Mouse (Mus musculus) embryonic stem cell, embryonic (primary cell): ENCODE data around the gene Trim7.

Experiments used
- CTCF ChIA-PET, 4 experiments: fragments of 300-600 bp in 2 of 4; fragments of 350-600 bp in 2 of 4; sonication (Branson Sonifier 250); formaldehyde crosslinking; loops; one replicate each; lab custom pipeline; 2022; ENCODE audit warnings: inconsistent platforms in 2 of 4; lab: Charles Lee
- POLR2A ChIA-PET, 4 experiments: fragments of 300-600 bp in 2 of 4; fragments of 350-600 bp in 2 of 4; sonication (Branson Sonifier 250); formaldehyde crosslinking; loops; one replicate each; lab custom pipeline; 2022; ENCODE audit warnings: antibody characterized with exemption in 4 of 4, inconsistent platforms in 1 of 4; lab: Charles Lee

Trim7 gene

DNA sequence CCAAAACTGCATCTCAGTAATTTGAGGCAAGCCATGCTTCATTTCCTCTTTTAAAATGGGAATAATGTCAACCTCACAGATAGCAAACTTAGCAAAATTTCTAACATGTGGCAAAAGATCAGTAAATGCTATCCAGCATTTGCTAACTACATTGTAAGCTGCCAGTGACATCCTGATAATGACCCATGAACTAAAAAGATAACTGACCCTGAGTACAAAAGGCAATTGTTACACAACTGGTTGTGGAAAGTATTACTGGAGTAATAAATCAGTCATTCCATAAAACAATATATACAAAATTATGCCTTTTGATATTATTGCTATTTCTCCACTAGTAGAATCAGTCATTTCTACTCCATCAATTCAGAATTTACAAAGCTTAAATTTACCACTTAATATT lies 12.2 kb upstream of the Trim7 start:
- POLR2A ChIA-PET = interaction anchor here (0.7 to 27.8 kb wide), 10 partner anchors 9 to 37 kb away, joined by 3 to 1017 read pairs (median 54); partner anchors contain the start of genes Rack1 (in 4 of the 4), Gm12184 (in 1 of the 4) and Trim7 (in 1 of the 4)
- CTCF ChIA-PET = interaction anchor here in 3 of 4 experiments (0.6 to 0.9 kb wide), 3 partner anchors 25 to 26 kb away, joined by 3 to 8 read pairs (median 5); no protein-coding TSS in a partner anchor

DNA sequence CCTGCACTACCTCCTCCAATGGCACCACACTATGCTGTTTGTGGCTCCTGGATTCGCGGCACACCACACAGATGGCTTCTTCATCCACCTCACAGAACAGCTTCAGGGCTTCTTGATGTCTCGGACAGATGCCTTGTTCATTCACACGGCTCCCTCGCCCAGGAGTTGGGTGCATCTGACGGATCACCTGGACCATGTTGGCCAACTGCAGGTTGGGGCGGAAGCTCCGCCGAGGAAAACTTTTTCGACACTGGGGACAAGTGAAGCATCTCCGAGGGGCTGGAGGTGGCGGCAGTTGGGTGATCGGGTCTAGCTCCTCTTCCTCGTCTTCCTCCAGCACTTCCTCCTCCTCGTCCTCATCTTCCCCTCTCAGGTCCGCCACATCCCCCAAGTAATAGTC lies 10.1 kb upstream of the Trim7 start:
- POLR2A ChIA-PET = interaction anchor here (0.6 to 27.8 kb wide), 9 partner anchors 9 to 23 kb away, joined by 3 to 1017 read pairs (median 63); partner anchors contain the start of genes Rack1 (in 4 of the 4), Gm12184 (in 1 of the 4) and Trim7 (in 1 of the 4)
- CTCF ChIA-PET = no interaction called here

DNA sequence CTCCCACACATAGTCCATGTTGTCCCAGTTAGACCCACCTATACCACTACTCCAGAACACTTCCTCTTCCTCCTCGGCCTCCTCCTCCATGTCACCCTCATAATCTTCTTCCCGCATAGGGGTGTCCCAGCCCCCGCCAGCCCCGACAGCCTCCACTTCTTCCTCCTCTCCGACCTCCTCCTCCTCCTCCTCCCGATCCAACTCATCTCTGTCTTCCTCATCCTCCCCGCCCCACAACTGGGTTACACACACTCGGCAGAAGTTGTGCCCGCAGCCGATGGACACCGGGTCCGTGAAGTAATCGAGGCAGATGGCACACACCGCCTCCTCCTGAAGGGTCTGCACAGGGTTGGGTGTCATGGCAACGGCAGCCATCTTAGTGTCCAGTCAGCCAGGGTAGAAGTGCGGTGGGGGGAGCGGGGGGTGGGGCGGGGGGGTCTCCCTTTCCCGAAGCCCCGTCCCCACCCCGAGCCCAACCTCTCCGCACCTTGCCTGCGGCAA lies 9.6 kb upstream of the Trim7 start:
- POLR2A ChIA-PET = interaction anchor here (0.9 to 27.8 kb wide), 20 partner anchors 9 to 386 kb away, joined by 3 to 1017 read pairs (median 12); partner anchors contain the start of genes Rack1 (in 4 of the 4), Gm12184 (in 2 of the 4), Trim7 (in 2 of the 4) and Zfp62 (in 1 of the 4)

DNA sequence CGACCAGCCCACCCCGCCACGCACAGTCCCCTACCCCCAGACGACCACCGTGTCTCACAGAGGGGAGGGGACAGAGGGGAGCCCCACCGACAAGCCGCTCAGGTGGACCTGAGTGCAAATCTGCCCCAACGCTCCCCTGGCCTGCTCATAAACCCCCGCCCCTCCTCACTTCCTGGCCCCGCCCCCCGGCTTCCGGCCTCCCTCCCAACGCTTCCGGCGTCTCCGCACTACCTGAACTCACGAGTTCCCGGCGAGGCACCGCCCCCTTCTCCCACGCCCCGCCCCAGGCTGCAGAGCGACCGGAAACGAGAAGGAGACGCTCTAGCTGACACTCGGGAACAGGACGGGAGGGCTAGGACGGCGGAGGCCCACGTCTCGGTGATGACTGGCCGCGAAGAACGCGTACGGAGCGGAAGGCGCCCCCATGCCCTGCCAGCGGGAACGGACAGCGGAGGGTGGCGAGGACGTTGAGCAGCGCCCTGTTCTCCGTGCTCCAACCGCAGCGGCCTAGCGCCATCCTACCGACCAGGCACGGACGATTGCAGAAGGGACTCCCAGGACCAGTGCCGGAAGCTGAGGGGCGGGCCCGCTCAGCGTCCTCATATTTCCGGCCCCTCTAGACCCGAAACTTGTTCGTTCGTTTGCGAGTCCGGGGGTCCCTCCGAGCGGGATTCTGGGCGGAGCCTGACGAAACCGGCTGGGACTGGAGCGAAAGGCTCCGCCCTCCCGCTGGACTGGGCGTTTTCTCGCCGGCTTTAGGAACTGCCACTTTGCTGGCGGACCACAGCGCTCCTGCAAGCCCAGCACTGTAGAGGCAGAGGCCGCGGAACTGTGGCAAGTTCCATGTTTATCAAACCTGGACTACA lies 8.9 kb upstream of the Trim7 start, which contains the start of gene Trim41:
Gene Trim41 (minus strand): TSS at position 554 of the 866 bp plus-strand sequence.
- CTCF ChIA-PET = interaction anchor here in 2 of 4 experiments (0.5 to 1.0 kb wide), 4 partner anchors 27 to 651 kb away, joined by 3 to 15 read pairs (median 7); no protein-coding TSS in a partner anchor

More for the DNA sequence above, 9.6 kb upstream of the Trim7 start:
- CTCF ChIA-PET = no interaction called here

DNA sequence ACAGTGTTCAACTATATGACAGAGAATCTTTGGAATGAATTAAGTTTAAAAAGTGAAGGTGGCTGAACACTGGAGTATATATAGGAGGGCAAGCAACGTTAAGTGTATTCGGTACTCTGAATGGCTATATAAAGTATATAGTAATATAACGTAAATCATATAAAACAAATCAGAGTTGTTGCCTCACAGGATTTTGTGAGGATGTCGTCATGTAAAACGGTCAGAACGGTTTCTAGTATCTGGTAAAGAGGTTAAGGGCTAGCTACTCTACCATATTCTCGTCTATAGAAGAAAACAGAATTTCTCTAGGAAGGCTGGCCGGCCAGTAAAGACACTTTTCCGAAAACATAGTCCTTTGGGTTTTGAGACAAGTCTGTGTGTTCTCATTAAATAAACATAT lies 8.1 kb upstream of the Trim7 start:
- POLR2A ChIA-PET = interaction anchor here (0.5 to 27.8 kb wide), 28 partner anchors 8 to 1560 kb away, joined by 3 to 1017 read pairs (median 7); partner anchors contain the start of genes Rack1 (in 3 of the 4), Zfp62 (in 2 of the 4), Gm12184 (in 1 of the 4) and Mgat1 (in 1 of the 4)

More for the DNA sequence above, 8.9 kb upstream of the Trim7 start, which contains the start of gene Trim41:
- POLR2A ChIA-PET = interaction anchor here (0.5 to 27.8 kb wide), 31 partner anchors 9 to 1896 kb away, joined by 3 to 1017 read pairs (median 7); partner anchors contain the start of genes Rack1 (in 3 of the 4), Zfp62 (in 2 of the 4), Gm12184 (in 1 of the 4) and Mgat1 (in 1 of the 4)

DNA sequence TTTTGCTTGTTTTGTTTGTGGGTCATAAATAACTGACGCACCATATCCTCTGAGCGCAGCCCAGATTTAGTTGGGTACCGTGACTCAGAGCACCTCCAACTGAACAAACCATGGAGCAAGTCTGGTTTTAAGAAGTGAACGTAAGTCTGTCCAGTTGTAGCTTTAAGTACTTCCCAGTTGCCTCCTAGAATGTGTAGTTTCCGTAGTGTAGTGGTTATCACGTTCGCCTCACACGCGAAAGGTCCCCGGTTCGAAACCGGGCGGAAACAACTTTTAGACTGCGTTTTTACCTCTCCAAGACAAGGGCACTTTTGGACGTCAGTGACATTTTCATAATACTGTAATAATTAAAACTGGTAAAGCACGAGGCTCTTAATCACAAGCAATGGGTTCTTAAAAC lies 7.6 kb upstream of the Trim7 start:
- ChIA-PET CTCF (interaction anchor here in 1 of 4 experiments (1.1 kb wide), 1 partner anchor 28 kb away, joined by 3 read pairs; no protein-coding TSS in a partner anchor), POLR2A (interaction anchor here in 3 of 4 experiments (0.7 to 27.8 kb wide), 13 partner anchors 11 to 1440 kb away, joined by 3 to 1017 read pairs (median 15); partner anchors contain the start of genes Rack1 (in 3 of the 3) and Mrnip (in 1 of the 3))

More for the DNA sequence above, 8.1 kb upstream of the Trim7 start:
- CTCF ChIA-PET = interaction anchor here in 1 of 4 experiments (1.0 kb wide), 1 partner anchor 28 kb away, joined by 5 read pairs; no protein-coding TSS in a partner anchor

DNA sequence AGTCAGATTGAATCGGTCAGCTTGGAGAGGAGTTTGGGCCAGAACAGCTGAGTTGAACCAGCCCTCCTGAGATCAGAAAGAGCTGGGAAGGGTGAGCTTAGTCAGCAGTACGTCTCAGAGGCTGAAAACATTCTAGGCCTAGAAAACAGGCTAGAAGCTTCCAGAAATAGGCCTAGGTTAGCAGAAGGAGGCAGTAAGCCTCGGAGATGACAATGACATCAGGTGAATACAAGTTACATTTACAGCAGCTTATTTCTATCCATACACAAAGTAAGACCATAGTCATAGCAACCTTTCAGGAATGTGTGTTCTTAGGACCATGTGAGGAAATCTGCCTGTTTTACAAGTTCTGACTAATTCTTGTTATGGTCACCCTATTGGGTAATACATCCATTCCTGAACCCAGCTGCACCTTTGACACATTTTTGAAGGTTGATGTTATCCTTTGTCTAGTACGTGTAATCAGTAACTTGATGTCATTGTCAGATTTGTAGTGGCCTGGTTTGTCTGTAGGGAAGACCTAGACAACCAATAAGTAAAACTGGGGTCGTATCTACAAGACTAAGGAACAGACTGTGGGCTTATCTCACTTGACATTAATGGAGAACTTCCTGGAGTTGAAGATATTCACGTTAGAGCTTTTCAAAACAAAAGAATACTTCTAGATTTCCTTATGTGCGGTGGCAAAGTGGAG lies 6.2 kb upstream of the Trim7 start:
- ChIA-PET CTCF (interaction anchor here in 2 of 4 experiments (1.1 to 1.2 kb wide), 3 partner anchors 15 to 32 kb away, joined by 3 to 4 read pairs (median 3); no protein-coding TSS in a partner anchor), POLR2A (interaction anchor here (0.7 to 27.8 kb wide), 13 partner anchors 9 to 34 kb away, joined by 3 to 1017 read pairs (median 4); partner anchors contain the start of gene Rack1 (in 3 of the 4))

DNA sequence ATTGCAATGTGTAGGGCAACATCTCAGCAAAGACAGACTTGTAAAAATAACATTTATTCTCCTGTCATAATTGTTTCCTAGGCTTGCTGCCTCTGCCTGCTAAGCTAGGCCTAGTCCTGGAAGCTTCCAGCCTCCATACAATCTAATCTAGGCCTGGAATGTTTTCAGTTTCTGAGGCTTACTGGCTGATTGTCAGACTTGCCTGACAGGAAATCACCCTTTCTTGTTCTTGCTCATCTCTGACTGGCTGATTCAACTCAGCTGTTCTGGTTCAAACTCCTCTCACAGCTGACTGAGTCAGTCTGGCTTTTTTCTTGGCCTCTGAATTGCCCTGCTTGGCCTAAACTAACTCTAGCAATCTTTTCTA lies 5.6 kb upstream of the Trim7 start:
- CTCF ChIA-PET = interaction anchor here in 1 of 4 experiments (0.9 kb wide), 1 partner anchor 18 kb away, joined by 3 read pairs; no protein-coding TSS in a partner anchor
- POLR2A ChIA-PET = interaction anchor here (0.6 to 27.8 kb wide), 13 partner anchors 9 to 347 kb away, joined by 3 to 1017 read pairs (median 3); partner anchors contain the start of gene Rack1 (in 3 of the 4)

DNA sequence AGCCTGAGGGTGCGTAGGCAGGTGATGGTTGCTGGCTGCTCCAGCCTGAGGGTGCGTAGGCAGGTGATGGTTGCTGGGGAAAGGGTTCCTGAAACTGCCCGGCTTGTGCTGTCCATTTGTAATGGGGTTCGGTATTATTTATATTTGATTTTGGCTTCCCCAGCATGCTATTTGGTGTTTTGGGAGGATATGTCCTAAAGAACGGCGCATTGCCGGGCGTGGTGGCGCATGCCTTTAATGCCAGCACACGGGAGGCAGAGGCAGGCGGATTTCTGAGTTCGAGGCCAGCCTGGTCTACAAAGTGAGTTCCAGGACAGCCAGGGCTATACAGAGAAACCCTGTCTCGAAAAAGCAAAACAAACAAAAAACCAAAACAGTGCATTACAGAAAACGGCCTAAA lies 4.6 kb upstream of the Trim7 start:
- ChIA-PET CTCF (interaction anchor here in 2 of 4 experiments (0.6 to 0.9 kb wide), 2 partner anchors 17 to 33 kb away, joined by 3 to 4 read pairs; no protein-coding TSS in a partner anchor), POLR2A (interaction anchor here in 2 of 4 experiments (0.9 to 27.8 kb wide), 6 partner anchors 10 to 27 kb away, joined by 3 to 1017 read pairs (median 283); partner anchors contain the start of gene Rack1 (in 2 of the 2))

DNA sequence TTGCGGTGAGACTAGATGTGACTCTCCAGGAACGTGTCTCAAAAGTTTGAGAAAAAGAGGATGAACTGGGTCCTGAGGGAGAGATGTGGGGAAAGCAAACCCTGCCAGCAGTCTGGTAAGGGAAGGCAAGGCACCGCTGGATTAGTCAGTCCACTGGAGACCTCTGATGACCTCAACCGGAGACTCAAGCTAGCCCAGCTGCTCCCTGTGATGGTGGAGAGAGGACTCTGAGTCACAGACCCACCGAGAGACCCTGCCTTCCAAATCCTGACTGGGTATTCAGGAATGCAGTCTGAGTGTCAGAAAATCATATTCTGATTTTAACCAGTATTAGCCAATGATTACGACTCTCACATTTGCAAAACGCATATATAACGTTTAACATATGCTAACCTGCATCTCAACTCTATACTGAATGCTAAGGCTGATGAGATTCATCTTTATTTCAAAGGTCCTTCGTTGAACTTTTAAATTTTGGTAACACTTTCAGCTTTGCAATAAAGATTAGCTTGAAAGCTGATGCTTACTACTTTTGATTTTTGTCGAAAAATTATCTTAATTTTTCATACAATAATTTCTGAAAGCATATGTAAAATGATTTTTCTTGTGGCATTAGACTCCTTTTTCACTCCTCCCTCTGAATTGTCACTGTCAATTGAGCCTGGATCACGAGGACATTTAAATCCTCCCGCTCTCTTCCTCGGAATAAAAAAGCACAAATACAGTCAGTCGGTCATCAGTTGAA lies 3.0 kb upstream of the Trim7 start:
- ChIA-PET CTCF (no interaction called here), POLR2A (interaction anchor here in 2 of 4 experiments (0.6 to 20.4 kb wide), 10 partner anchors 9 to 36 kb away, joined by 3 to 587 read pairs (median 4); partner anchors contain the start of gene Rack1 (in 2 of the 2))

DNA sequence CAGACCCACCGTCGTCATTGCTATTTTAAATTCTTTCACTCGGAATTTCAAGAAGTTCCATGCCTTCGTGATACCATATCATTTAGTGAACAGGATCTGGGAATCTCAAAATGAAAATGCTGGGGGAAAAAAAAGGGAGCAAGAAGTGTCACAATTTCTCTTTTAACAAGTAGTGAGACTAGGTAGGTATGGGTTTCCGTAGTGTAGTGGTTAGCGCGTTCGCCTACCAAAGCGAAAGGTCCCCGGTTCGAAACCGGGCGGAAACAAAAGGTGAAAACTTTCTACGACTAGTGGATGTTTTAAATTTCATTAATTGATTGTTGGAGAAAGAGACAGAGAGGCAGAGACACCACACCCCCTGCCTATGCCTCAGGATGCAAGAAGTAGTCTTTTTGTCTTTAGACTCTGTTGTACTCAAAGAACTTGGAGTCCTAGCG lies 2.4 kb upstream of the Trim7 start:
- ChIA-PET CTCF (no interaction called here), POLR2A (interaction anchor here in 1 of 4 experiments (0.6 to 19.8 kb wide), 6 partner anchors 11 to 36 kb away, joined by 3 to 516 read pairs (median 4); partner anchors contain the start of gene Rack1)

DNA sequence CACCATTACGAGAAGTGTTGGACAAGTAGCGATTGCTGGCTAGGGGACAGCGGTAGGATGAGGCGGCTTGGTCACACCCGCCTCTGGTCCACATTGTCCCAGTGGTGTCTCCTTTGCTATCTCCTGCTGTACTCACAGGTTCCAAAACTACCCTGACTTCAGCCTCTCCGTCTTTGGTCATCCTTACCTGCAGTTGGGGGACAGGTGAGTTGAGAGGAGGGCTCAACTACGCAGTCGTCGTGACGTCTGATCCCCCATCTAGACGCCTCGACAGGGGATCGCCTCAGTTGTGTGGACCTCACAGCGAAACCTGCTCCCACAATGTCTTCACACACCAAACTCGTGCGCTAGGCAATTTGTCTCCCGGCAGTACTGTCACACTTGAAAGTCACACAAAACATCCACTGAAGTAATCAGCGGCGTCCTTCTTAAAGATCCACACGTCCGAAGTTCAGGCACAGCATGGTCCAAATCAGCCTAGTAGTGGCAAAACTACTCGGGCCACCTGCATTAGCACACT lies 1.6 kb upstream of the Trim7 start:
- POLR2A ChIA-PET = interaction anchor here in 3 of 4 experiments (0.8 to 19.8 kb wide), 8 partner anchors 13 to 50 kb away, joined by 3 to 516 read pairs (median 5); partner anchors contain the start of gene Rack1 (in 1 of the 3)

DNA sequence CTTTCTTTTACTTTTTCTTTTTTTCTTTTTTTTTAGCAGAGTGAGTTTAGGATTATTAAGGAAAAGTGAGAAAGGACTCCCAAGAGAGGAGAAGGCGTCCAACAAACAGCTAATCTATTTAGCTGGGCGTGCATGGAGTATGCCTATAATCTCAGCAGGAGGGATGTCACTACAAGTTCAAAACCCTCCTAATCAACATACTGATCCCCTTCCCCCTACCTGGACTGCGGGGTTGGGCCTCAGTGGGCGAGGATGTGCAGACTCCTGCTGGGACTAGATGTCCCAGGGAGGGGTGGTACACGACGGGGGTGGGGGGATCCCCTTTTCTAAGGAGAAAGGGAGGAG lies 784 bp downstream of the Trim7 start:
- CTCF ChIA-PET = interaction anchor here (0.6 to 1.7 kb wide), 5 partner anchors 12 to 51 kb away, joined by 3 to 4 read pairs (median 3); no protein-coding TSS in a partner anchor
- POLR2A ChIA-PET = interaction anchor here in 3 of 4 experiments (1.4 to 19.8 kb wide), 5 partner anchors 10 to 26 kb away, joined by 5 to 516 read pairs (median 10); partner anchors contain the start of genes Rack1 (in 2 of the 3) and Trim41 (in 1 of the 3)

More for the DNA sequence above, 1.6 kb upstream of the Trim7 start:
- CTCF ChIA-PET = interaction anchor here in 2 of 4 experiments (0.6 to 0.9 kb wide), 2 partner anchors 10 to 36 kb away, joined by 3 to 4 read pairs; no protein-coding TSS in a partner anchor

DNA sequence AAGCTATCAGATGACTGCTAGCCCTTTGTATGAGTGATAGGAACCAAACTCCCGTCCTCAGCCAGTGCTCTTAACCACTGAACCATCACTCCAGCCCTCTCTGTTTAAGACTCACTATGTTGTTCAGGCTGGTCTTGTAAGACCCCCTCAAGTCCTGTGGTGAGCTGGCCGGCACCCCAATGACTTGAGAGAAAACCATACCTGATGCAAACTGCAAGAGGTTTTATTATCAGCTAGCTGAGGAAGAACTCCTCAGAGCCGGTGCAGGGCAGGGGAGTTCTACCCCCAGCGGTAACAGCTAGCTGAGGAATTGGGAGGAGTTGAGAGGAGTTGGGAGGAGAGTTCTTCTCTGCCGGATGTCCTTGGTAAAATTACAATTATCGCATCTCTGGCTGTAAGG lies 2.0 kb downstream of the Trim7 start:
- POLR2A ChIA-PET = interaction anchor here (0.5 to 19.8 kb wide), 23 partner anchors 9 to 47 kb away, joined by 3 to 516 read pairs (median 5); partner anchors contain the start of genes Rack1 (in 3 of the 4) and Trim41 (in 2 of the 4)
- CTCF ChIA-PET = interaction anchor here in 3 of 4 experiments (1.2 to 1.7 kb wide), 4 partner anchors 11 to 53 kb away, joined by 3 to 4 read pairs (median 3); no protein-coding TSS in a partner anchor

DNA sequence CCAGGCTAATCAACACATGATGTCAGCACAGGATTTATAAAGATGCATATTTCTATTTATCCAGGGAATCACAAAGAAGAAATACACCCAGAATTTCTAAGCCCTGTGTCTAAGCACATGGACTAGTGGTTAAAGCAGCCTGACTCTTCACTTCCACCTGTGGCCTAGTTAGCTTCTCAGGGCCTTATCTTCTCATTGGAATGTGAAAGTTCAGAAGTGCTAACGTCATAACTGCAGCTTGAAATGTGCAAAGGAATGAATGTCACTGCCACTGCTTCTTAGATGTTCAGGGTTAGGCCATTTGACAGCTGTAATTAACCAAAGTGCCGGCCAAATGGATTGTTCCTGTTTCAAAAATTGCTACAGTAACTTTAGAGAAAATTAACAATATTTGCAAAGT lies 4.3 kb downstream of the Trim7 start:
- CTCF ChIA-PET = interaction anchor here in 1 of 4 experiments (0.7 kb wide), 1 partner anchor 40 kb away, joined by 3 read pairs; no protein-coding TSS in a partner anchor
- POLR2A ChIA-PET = interaction anchor here in 3 of 4 experiments (0.9 to 19.8 kb wide), 7 partner anchors 8 to 31 kb away, joined by 3 to 516 read pairs (median 5); partner anchors contain the start of genes Rack1 (in 3 of the 3) and Trim41 (in 1 of the 3)
